Mouse (Mus musculus) liver, embryonic 12.5 days (tissue): ENCODE data around the gene Tram2. TPM values are rescaled to one million over a fixed set of nuclear protein-coding genes. Genes with fewer than 3 reads are reported as not detected.

Experiments
- ATAC-seq: fragments of 200-750 bp; cut with Nextera tagmentation; 2 replicates; pipeline ENCODE4 v1.8.0; 2017; ENCODE audit warnings: moderate number of reproducible peaks, mild to moderate bottlenecking, moderate library complexity
- H3K27ac ChIP-seq: fragments of 300-500 bp; sonication (generic); 2 replicates; pipeline ENCODE4 v1.5.1; 2016; ENCODE audit warnings: mild to moderate bottlenecking
- H3K27me3 ChIP-seq: fragments of 300-500 bp; sonication (generic); replicated peaks from 2 replicates; pipeline ENCODE4 v1.6.1; 2016; ENCODE audit warnings: mild to moderate bottlenecking, moderate library complexity
- H3K36me3 ChIP-seq: fragments of 300-500 bp; sonication (generic); 2 replicates; pipeline ENCODE4 v1.6.1; 2016; ENCODE audit warnings: mild to moderate bottlenecking, moderate library complexity
- H3K4me1 ChIP-seq: fragments of 300-500 bp; sonication (generic); 2 replicates; pipeline ENCODE4 v1.6.1; 2016
- H3K4me2 ChIP-seq: fragments of 300-500 bp; sonication (generic); 2 replicates; pipeline ENCODE4 v1.6.1; 2016; ENCODE audit warnings: mild to moderate bottlenecking, moderate library complexity
- H3K4me3 ChIP-seq: fragments of 300-500 bp; sonication (generic); 2 replicates; pipeline ENCODE4 v1.5.1; 2016; ENCODE audit warnings: mild to moderate bottlenecking, moderate library complexity
- H3K9ac ChIP-seq: fragments of 300-500 bp; sonication (generic); 2 replicates; pipeline ENCODE4 v1.6.1; 2016; ENCODE audit warnings: mild to moderate bottlenecking, moderate library complexity
- H3K9me3 ChIP-seq: fragments of 300-500 bp; sonication (generic); replicated peaks from 2 replicates; pipeline ENCODE4 v1.6.1; 2016; ENCODE audit warnings: mild to moderate bottlenecking, moderate library complexity
- WGBS: fragments of 180-500 bp; shearing (Covaris S2); methylation state at CpG from one replicate; pipeline ENCODE4 v1.1.7; 2016; ENCODE audit not compliant: insufficient replicate concordance; 5-methylcytosine and 5-hydroxymethylcytosine counted together
- polyA plus RNA-seq: library from polyadenylated mRNA; unstranded; fragments of >200 nt; fragmentation: Nextera tagmentation; extraction: Ambion mirVana; gene quantifications from 2 replicates; pipeline ENCODE4 v1.2.1, GENCODE M21; 2016

The Tram2 gene
- polyA plus RNA-seq, 1 experiment from 2014 or later = 1.6 TPM

DNA sequence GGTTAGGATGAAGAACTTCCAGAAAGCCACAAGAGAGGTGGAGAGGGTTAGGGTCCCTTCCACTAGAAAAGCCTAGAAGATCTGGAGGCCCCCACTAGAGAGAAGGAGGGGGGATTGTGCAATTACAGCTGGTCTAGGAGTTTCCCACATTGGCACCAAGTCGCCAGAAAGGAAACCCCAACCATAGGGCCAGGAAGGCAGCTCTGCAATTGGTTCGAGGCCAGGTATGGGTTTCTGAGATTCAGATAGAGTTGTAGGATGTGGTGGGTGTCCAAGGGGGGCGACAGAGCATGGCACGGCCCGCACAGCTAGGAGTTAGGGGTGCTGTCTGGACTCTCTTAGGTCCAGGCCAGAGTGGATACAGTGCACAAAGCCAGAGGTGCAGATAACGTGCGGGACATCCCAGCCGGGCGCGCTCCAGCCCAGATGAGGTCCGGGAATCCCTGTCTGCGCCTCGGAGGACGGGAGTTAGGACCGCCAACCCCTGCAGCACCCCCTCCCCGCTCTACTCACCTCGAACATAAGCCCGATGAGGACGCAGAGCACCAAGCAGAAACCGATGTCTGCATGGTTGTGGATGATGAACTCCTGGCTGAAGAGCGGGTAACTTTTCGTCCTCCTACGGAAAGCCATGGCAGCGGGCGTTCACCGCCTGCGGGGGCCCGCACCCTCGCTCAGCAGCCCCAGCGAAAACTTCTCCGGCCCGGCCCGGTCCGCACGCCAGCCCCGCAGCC, 381 bp downstream of the Tram2 start:
- H3K4me3 ChIP-seq = peak overlapping the region; percentile 68
- 1% methylated on average over 36 of the region's 36 CpGs for WGBS
- H3K9ac ChIP-seq = peak overlapping the region; percentile 65
- no peaks in the 10 kb centered on the region for H3K36me3 ChIP-seq
- ATAC-seq = peak; percentile 54
- peaks cover 18% of the 10 kb centered on the region for H3K27me3 ChIP-seq
- peak overlapping the region; percentile 22; the same call in 1 of the 2 replicates for H3K27ac ChIP-seq
- H3K9me3 ChIP-seq = no peaks in the 10 kb centered on the region
- H3K4me1 ChIP-seq = peaks cover 29% of the 10 kb centered on the region
- H3K4me2 ChIP-seq = peak overlapping the region; percentile 92

DNA sequence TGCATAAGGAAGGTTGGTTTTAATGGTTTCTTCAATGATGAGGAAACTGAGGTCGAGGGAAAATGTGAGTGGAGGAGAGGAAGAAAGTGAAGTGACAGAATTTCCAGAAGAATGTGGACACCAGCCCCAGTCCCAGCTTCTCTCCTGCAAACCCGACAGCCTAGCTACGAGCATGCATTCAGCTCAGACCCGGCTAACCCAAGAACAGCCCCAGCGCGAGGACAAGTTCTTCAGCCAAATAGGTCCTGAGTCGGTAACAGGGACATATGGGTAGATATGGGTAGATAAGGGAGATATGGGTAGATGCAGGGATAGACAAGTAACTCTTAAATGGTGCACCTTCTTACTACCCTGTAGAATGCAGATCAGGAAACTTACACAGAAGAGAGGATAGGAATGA, 1.4 kb downstream of the Tram2 start:
- Histone ChIP-seq H3K36me3 (no peaks in the 10 kb centered on the region), H3K9ac (no peak overlapping the region), H3K27me3 (peaks cover 18% of the 10 kb centered on the region), H3K4me2 (peak overlapping the region; percentile 92), H3K4me3 (no peak overlapping the region), H3K27ac (no peak overlapping the region), H3K9me3 (no peaks in the 10 kb centered on the region), H3K4me1 (peaks cover 29% of the 10 kb centered on the region)
- ATAC-seq = no peak
- 69% methylated on average over 7 of the region's 7 CpGs for WGBS

DNA sequence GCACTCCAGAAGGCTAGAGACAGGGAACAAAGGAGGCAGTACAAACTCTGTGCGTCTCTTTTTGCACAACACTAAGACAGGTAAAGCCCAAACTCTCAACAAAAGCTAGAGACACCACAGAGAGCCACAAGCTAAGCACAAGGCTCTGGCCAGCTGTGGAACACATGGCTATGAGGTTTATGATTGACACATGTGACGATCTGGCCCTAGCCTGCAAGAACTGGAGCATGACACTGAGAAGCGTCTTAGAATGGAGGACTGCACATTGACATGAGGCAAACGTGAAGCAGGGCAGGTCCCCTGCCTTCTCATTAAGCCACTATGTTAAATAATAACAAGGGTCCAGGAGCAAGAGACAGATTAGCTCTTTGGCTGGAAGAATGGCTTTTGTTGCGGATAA, 1.8 kb downstream of the Tram2 start:
- Histone ChIP-seq H3K36me3 (no peaks in the 10 kb centered on the region), H3K4me3 (no peak overlapping the region), H3K9me3 (no peaks in the 10 kb centered on the region), H3K27me3 (peaks cover 18% of the 10 kb centered on the region), H3K9ac (no peak overlapping the region), H3K4me2 (no peak overlapping the region), H3K27ac (no peak overlapping the region), H3K4me1 (peaks cover 29% of the 10 kb centered on the region)
- ATAC-seq = no peak
- 60% methylated on average over 5 of the region's 5 CpGs for WGBS

DNA sequence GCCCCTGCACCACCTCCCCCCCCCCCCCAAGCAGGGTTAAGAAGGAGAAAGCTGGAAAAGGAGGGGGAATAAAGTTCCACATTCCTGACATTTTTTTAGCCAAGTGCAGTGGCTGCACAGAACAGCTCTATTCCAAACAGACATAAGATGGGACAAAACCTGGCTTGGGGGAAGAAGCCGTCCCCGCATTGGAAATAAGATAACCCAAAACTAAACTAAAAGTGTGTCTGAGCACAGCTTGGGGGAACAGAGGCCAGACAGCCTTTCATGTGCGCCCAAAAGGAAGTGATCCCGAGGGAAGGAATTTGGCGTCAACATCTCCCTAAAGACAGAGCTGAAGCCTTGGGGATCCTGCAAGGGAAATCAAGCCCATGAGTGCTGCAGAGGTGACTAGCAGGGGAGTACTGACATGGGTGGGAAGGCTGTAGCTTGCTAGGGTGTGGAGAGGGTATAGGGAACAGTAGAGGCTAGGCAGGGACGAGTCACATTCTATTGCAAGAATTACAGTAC, 3.0 kb downstream of the Tram2 start:
- Histone ChIP-seq H3K4me1 (peaks cover 29% of the 10 kb centered on the region), H3K9ac (no peak overlapping the region), H3K27ac (no peak overlapping the region), H3K36me3 (no peaks in the 10 kb centered on the region), H3K4me2 (no peak overlapping the region), H3K9me3 (no peaks in the 10 kb centered on the region), H3K27me3 (peaks cover 18% of the 10 kb centered on the region), H3K4me3 (no peak overlapping the region)
- 49% methylated on average over 6 of the region's 6 CpGs for WGBS
- ATAC-seq = no peak

DNA sequence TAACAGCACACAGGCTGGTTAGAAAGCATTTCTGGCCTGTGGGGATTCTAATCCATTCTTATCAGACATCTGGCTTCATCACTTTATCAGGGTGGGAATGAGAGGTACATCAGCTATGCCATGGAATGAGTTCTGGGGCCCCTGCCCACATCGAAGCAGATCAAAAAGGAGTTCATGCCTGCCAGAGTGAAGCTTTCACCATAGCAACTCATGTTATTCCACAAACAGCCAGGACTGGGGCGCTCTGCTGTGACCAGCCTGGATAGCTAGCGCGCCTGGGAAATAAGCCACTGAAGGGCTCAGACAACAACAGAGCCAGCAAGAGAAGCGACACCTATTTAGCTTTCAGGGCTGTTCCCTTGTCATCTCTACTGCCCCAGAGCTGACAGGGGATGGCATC, 4.8 kb downstream of the Tram2 start:
- H3K36me3 ChIP-seq = no peaks in the 10 kb centered on the region
- no peak overlapping the region for H3K4me2 ChIP-seq
- no peak for ATAC-seq
- H3K27me3 ChIP-seq = peaks cover 18% of the 10 kb centered on the region
- no peak overlapping the region for H3K27ac ChIP-seq
- 78% methylated on average over 5 of the region's 5 CpGs for WGBS
- H3K4me3 ChIP-seq = no peak overlapping the region
- H3K9me3 ChIP-seq = no peaks in the 10 kb centered on the region
- peaks cover 34% of the 10 kb centered on the region for H3K4me1 ChIP-seq
- no peak overlapping the region for H3K9ac ChIP-seq

DNA sequence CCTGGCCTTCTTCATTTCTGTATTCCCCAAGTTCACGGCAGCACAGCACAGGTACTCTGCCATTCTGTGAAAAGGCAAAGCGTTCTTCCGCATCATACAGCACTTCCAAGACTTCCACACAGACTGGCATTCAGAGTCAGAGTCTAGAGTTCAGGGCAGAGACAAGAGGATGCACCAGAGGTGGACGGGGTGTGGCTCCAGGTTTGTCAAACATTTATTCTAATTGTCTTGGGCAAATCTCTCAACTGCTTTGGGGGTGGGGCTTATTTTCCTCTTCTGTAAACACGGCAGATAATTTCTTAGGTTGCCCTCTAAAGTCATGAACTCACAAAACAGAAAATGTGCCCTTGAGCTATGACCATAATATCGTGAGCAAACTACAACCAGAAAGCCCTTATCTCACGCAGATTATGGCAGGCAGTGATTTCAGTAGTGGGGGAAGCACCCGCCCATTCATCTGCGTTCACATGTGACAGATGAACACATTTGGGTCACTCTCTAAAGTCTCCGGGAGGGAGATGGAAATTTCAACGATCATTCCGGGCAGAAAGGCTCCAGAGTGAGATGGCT, 6.1 kb downstream of the Tram2 start:
- H3K27ac ChIP-seq = no peak overlapping the region
- H3K9ac ChIP-seq = no peak overlapping the region
- no peak overlapping the region for H3K4me3 ChIP-seq
- WGBS = 70% methylated on average over 12 of the region's 12 CpGs
- H3K36me3 ChIP-seq = no peaks in the 10 kb centered on the region; the same call in 1 of the 2 replicates
- no peaks in the 10 kb centered on the region for H3K9me3 ChIP-seq
- peaks cover 10% of the 10 kb centered on the region for H3K27me3 ChIP-seq
- no peak overlapping the region for H3K4me2 ChIP-seq
- H3K4me1 ChIP-seq = peaks cover 31% of the 10 kb centered on the region
- no peak for ATAC-seq

DNA sequence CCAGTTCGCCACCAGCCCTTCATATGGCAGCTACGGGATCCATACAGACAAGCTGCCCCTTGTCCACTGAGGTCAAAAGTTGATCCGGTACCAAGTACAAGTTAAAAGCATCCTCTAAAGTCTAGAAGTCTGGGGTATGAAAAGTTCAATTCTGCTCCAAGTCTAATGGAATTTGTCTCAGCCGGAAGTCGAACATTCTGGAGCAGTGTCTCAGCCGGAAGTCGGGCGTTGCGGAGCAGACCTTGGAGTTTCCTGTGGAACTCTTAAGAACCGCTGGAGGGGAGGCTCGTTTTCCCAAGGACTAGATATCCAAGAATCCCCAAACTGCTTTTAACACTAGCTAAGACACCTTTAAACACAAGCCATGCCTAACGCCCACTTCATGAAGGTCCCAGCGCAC, 8.4 kb downstream of the Tram2 start:
- H3K4me2 ChIP-seq = no peak overlapping the region
- no peak for ATAC-seq
- H3K9me3 ChIP-seq = no peaks in the 10 kb centered on the region
- H3K9ac ChIP-seq = no peak overlapping the region
- H3K27me3 ChIP-seq = no peaks in the 10 kb centered on the region
- H3K4me3 ChIP-seq = no peak overlapping the region
- peaks cover 9% of the 10 kb centered on the region for H3K36me3 ChIP-seq
- H3K27ac ChIP-seq = no peak overlapping the region
- 74% methylated on average over 13 of the region's 13 CpGs for WGBS
- peaks cover 26% of the 10 kb centered on the region for H3K4me1 ChIP-seq

DNA sequence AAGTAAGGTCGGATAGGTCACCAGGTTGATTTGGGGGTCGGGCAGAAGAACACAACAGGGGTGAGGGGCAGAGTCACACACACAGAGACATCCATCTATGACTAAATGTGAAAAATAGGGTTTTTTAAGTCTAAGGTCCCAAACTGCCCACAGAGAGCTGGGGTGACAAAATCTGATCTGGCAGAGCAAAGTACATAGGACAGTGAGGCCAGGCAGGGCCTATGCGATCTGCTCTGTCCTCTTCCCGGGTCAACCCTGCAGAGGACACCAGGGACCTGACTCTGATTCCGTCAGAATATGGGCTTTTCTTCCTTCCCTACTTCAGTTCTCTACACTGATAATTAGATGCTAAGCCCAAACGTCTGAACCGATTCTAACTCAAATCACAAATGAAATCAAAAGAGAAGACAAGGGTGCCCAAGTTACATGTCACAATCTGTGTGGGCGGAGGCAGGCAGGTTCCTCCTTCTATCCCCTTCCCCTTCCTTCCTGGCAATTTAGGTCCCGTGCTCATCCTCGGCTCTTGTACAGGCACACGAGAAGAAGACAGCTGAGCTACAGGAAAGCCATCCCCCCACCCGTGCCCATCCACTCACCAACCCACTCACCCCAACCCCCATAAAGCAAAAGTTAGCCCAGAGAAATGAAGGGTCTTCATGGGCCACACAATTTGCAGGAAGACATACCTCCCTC, 9.1 kb downstream of the Tram2 start:
- no peak overlapping the region for H3K27ac ChIP-seq
- peaks cover 26% of the 10 kb centered on the region for H3K4me1 ChIP-seq
- ATAC-seq = no peak
- peaks cover 9% of the 10 kb centered on the region for H3K36me3 ChIP-seq
- 47% methylated on average over 12 of the region's 12 CpGs for WGBS
- no peak overlapping the region for H3K4me3 ChIP-seq
- no peaks in the 10 kb centered on the region for H3K9me3 ChIP-seq
- H3K27me3 ChIP-seq = no peaks in the 10 kb centered on the region
- no peak overlapping the region for H3K4me2 ChIP-seq
- H3K9ac ChIP-seq = no peak overlapping the region

DNA sequence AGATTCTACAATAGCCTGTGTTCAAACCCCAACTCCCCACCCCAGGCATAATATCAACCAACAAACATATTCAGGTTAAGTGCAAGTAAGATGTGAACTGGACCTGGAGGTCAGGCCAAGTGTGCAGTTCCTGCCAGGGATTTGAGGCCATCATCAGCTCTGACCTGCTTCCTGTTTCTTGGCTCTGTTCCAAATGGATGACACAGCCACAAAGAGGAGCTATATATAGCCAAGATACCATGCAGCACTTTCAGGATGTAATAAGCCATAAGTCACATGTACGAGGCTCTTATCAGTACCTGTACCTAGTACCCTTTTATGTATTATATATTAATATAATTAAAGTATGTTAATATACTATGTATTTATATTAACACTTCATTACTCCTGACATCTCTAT, 10.5 kb downstream of the Tram2 start:
- Histone ChIP-seq H3K27me3 (no peaks in the 10 kb centered on the region), H3K27ac (no peak overlapping the region), H3K4me3 (no peak overlapping the region), H3K9ac (no peak overlapping the region), H3K4me1 (peaks cover 22% of the 10 kb centered on the region), H3K36me3 (peaks cover 9% of the 10 kb centered on the region), H3K9me3 (no peaks in the 10 kb centered on the region), H3K4me2 (no peak overlapping the region)
- ATAC-seq = no peak
- WGBS = 32% methylated on average over 1 of the region's 1 CpGs

DNA sequence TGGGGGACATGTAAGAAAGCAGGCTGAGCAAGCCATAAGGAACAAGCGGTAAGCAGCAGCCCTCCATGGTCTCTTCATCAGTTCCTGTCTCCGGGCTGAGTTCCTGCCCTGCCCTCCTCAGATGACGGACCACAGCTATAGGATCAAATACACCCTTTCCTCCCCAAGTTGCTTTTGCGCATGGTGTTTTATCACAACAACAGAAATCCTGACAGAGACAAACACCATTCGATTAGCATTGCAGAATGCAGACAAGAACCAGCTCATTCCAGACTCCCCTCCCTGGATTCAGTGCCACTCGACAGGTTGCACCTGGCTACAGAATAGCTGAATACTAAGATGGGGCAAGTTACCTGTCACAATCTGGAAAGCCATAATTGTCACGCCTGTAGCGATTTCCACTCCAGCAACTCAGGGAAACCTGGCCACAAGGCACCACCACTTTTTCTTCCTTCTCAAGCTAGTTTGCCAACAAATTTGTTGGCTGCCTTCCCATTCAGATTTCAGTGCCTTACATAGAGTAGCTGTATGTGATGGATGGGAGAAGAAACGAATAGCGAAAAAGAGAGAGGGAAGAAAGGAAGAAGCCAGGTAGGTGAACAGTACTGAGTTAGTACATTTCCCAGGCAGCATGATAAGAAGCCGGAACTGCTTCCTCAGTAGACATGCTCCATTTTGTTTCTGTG, 11.3 kb downstream of the Tram2 start:
- 78% methylated on average over 11 of the region's 11 CpGs for WGBS
- ATAC-seq = no peak
- no peak overlapping the region for H3K4me3 ChIP-seq

DNA sequence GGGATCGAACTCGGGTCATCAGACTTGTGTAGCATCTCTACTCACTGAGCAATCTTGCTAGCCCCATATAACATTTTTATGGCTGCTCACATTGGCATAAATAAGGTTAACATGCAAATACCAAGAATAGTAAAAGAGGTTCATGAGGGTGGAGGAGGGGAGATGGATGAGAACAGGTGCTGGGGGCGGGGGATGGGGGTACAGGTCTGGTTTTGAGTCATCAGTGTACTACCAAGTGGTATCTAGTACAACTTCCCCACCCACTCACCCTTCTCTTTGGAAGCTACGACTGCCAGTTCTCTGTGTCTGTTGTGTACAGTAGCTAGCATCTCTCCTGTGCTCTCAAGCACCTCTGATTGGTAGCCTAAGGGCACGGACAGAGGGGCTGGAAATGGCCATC, 14.9 kb downstream of the Tram2 start:
- Histone ChIP-seq H3K4me2 (no peak overlapping the region), H3K36me3 (peaks cover 9% of the 10 kb centered on the region), H3K9me3 (no peaks in the 10 kb centered on the region), H3K4me3 (no peak overlapping the region), H3K9ac (no peak overlapping the region), H3K4me1 (peaks cover 8% of the 10 kb centered on the region; the same call in 1 of the 2 replicates), H3K27me3 (no peaks in the 10 kb centered on the region), H3K27ac (no peak overlapping the region)
- no peak for ATAC-seq
- WGBS = 77% methylated on average over 5 of the region's 5 CpGs

More for the DNA sequence above, 11.3 kb downstream of the Tram2 start:
- H3K36me3 ChIP-seq = peaks cover 9% of the 10 kb centered on the region
- H3K4me2 ChIP-seq = no peak overlapping the region
- H3K27me3 ChIP-seq = no peaks in the 10 kb centered on the region
- no peak overlapping the region for H3K27ac ChIP-seq
- H3K4me1 ChIP-seq = peaks cover 22% of the 10 kb centered on the region
- no peak overlapping the region for H3K9ac ChIP-seq
- H3K9me3 ChIP-seq = no peaks in the 10 kb centered on the region
